Mouse (Mus musculus) ES-Bruce4 (cell line): ENCODE measurements around the gene Tenm4. TPM values are rescaled to one million over a fixed set of nuclear protein-coding genes. Genes with fewer than 3 reads are reported as not detected.

Source experiments
- H3K27ac ChIP-seq: 2 replicates; pipeline ENCODE4 v1.5.1; 2012; ENCODE audit warnings: low read length, inconsistent platforms; ENCODE audit not compliant: insufficient read depth
- H3K27me3 ChIP-seq: 2 replicates; pipeline ENCODE4 v1.6.1; 2012; ENCODE audit warnings: mild to moderate bottlenecking, low read length, inconsistent platforms; ENCODE audit not compliant: control insufficient read depth, poor library complexity, insufficient read depth, severe bottlenecking
- H3K36me3 ChIP-seq: 2 replicates; pipeline ENCODE4 v1.6.1; 2012; ENCODE audit warnings: inconsistent platforms, mild to moderate bottlenecking, low read length, moderate library complexity; ENCODE audit not compliant: control insufficient read depth, poor library complexity, insufficient read depth, severe bottlenecking
- H3K4me1 ChIP-seq: one replicate; pipeline ENCODE4 v1.8.1; 2011; ENCODE audit warnings: low read length; ENCODE audit not compliant: control insufficient read depth, insufficient read depth
- H3K4me3 ChIP-seq: 2 replicates; pipeline ENCODE4 v1.5.1; 2011; ENCODE audit warnings: low read depth, mild to moderate bottlenecking, low read length
- H3K9ac ChIP-seq: 2 replicates; pipeline ENCODE4 v1.6.1; 2012; ENCODE audit warnings: low read depth, mild to moderate bottlenecking, inconsistent platforms; ENCODE audit not compliant: poor library complexity, severe bottlenecking
- H3K9me3 ChIP-seq: replicated peaks from 2 replicates; pipeline ENCODE4 v1.6.1; 2012; ENCODE audit warnings: mild to moderate bottlenecking, low read length, inconsistent platforms; ENCODE audit not compliant: control insufficient read depth, poor library complexity, insufficient read depth, severe bottlenecking
- CTCF ChIP-seq: IDR thresholded peaks from one replicate; pipeline ENCODE4 v1.8.1; 2011; ENCODE audit warnings: low read depth, low read length
- EP300 ChIP-seq: IDR thresholded peaks from 2 replicates; pipeline ENCODE4 v1.6.1; 2011; ENCODE audit warnings: low read depth, low read length; ENCODE audit not compliant: insufficient read depth
- POLR2A ChIP-seq: IDR thresholded peaks from one replicate; pipeline ENCODE4 v1.8.1; 2011; ENCODE audit warnings: low read length; ENCODE audit not compliant: insufficient read depth
- polyA plus RNA-seq: library from polyadenylated mRNA; stranded (reverse); fragments of >200 nt; gene quantifications from 2 replicates; pipeline ENCODE4 v1.2.4, GENCODE M21; 2011; ENCODE audit warnings: low read depth; ENCODE audit not compliant: missing spikeins, insufficient read depth, insufficient read length

Gene Tenm4
- polyA plus RNA-seq, 1 experiment, result 4.8 TPM

DNA sequence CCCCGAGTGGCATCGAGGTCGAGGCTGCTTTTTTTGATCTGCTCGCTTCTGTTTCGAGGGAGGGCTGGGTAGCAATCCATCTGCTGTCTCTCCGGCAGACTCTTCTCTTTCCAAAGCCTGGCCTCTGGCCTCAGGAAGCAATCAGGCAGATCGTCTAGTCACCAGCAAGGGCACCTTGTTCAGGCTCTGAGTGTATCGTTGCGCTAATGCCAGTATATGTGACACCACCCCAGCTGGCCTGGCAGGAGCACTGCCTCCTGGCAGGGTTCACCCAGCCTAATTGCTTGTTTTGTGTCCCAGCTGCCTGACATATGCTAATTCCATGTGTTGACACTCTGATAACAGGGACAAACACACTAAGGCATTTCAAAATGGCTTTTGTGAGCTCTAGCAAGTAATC lies 661.5 kb downstream of the Tenm4 start:
- Histone ChIP-seq H3K27me3 (no peaks in the 10 kb centered on the region), H3K36me3 (no peaks in the 10 kb centered on the region), H3K27ac (no peak overlapping the region), H3K4me1 (no peaks in the 10 kb centered on the region), H3K9ac (no peak overlapping the region), H3K4me3 (no peak overlapping the region), H3K9me3 (no peaks in the 10 kb centered on the region)
- no peak for TF ChIP-seq EP300
- no peak for TF ChIP-seq POLR2A
- TF ChIP-seq CTCF, result no peak

DNA sequence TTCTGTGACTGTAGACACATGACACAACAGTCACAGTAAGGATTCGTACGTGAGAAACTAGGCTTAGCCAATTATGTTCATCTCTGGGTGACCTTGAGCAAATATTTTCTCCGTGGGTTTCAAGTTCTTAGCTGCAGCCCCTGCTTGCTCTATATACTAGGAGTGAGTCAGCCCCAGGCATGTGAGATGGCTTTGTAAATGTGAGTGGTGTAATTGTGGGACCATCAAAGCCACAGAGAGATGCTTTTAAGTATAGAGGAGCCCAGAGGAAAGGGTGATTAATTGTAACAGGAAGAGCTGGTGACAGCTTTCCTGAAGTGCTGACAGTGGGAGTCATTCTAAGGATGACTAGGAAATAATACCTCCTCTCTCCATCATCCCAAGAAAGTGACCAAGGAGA lies 662.0 kb downstream of the Tenm4 start:
- Histone ChIP-seq H3K9ac (no peak overlapping the region), H3K36me3 (no peaks in the 10 kb centered on the region), H3K4me1 (no peaks in the 10 kb centered on the region), H3K9me3 (no peaks in the 10 kb centered on the region), H3K4me3 (no peak overlapping the region), H3K27me3 (no peaks in the 10 kb centered on the region), H3K27ac (no peak overlapping the region)
- TF ChIP-seq EP300, result no peak
- TF ChIP-seq POLR2A, result no peak
- TF ChIP-seq CTCF, result no peak

- H3K36me3 ChIP-seq, result no peaks in the 10 kb centered on the region
- H3K4me1 ChIP-seq, result no peaks in the 10 kb centered on the region
- no peak overlapping the region for H3K27ac ChIP-seq
- TF ChIP-seq EP300 (no peak), POLR2A (no peak), CTCF (no peak)
- no peak overlapping the region for H3K9ac ChIP-seq
- H3K9me3 ChIP-seq, result no peaks in the 10 kb centered on the region
- no peaks in the 10 kb centered on the region for H3K27me3 ChIP-seq
- no peak overlapping the region for H3K4me3 ChIP-seq
Observed at GRCm38 (mm10) chr7:96834681-96835289, 663.7 kb downstream of the Tenm4 start.

DNA sequence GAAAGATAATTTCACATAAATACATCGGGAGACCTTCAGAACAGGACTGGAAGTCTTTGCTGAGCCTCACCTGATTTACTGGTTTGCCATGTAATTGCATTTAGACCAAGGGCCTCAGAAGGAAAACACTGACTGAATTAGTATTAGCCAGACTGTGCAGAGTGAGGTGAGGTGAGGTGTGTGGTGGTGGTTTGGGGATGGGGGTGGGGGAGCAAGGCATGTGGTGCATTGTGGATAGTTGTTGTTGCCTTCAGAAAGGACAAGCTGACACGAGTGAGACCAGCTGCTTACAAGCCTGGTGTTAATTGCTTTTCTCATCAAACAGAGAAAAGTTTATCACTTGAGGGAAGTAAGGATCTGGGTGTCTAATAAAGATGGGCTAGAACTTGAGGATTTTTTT lies 664.3 kb downstream of the Tenm4 start:
- Histone ChIP-seq H3K36me3 (no peaks in the 10 kb centered on the region), H3K9me3 (no peaks in the 10 kb centered on the region), H3K4me1 (no peaks in the 10 kb centered on the region), H3K27ac (no peak overlapping the region), H3K4me3 (no peak overlapping the region), H3K27me3 (no peaks in the 10 kb centered on the region), H3K9ac (no peak overlapping the region)
- TF ChIP-seq CTCF (no peak), EP300 (no peak), POLR2A (no peak)

DNA sequence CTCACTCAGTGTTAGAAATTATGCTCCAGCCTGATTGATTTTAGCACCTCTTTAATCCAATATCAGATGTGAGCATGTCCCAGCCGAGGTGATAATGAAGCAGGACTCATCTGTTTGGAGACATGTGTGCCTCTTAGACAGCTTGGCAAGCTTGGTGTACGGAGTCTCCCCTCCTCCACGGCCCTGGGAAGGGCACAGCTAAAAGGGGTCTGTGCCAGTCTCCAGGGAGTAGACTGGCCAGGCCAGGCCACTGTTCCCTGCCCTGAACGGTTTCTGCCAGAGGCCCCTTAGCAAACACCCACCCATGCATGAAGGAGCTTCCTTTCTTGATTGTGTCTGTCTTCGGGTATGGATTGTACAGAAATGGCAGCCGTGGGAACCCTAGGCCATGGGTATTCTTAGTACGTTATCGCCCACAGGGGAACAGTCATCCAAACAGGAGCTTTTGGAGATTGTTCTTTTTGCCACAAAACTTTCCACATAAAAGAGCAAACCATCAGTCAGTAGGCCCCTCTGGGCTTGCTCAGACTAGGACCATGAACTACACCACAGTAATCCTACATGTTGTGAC lies 667.3 kb downstream of the Tenm4 start:
- H3K36me3 ChIP-seq, result no peaks in the 10 kb centered on the region
- H3K9ac ChIP-seq, result no peak overlapping the region
- TF ChIP-seq CTCF (no peak), POLR2A (no peak), EP300 (no peak)

GRCm38 (mm10) chr7:96838926-96839325 lies 667.9 kb downstream of the Tenm4 start:
- Histone ChIP-seq H3K27ac (no peak overlapping the region), H3K27me3 (no peaks in the 10 kb centered on the region), H3K36me3 (no peaks in the 10 kb centered on the region), H3K4me3 (no peak overlapping the region), H3K9me3 (no peaks in the 10 kb centered on the region), H3K9ac (no peak overlapping the region), H3K4me1 (no peaks in the 10 kb centered on the region)
- TF ChIP-seq CTCF (no peak), EP300 (no peak), POLR2A (no peak)

More for the DNA sequence above, 667.3 kb downstream of the Tenm4 start:
- H3K9me3 ChIP-seq, result no peaks in the 10 kb centered on the region
- no peak overlapping the region for H3K4me3 ChIP-seq
- no peaks in the 10 kb centered on the region for H3K27me3 ChIP-seq
- H3K27ac ChIP-seq, result no peak overlapping the region
- no peaks in the 10 kb centered on the region for H3K4me1 ChIP-seq
